8 mouse cellular contexts compared by ENCODE assay signal in the genomic region with DNA sequence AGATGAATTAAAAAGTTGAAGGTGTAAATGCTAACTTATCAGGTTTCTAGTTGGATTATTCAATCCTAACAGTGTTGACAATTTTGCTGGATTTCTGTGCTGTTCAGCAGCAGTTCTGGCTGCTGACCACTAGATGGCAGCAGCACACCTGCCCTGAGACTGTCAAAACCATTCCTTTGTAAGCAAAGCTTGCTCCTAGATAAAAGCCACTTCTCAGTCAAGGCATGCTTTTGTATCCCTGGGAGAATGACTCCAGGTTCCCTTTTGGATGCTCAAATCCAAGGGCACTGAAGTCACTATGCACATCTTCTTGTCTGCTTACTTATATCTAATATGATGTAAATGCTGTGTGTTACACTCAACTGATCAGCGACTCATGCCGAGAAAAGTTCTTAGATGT. TPM values are rescaled to one million over a fixed set of nuclear protein-coding genes. Genes with fewer than 3 reads are reported as not detected.
DNase-seq lines count a peak whose midpoint lies in the region; ATAC-seq lines count a peak whose summit lies in the region.

No protein-coding gene starts in this region.

- peak; percentile 58; the same call in 1 of the 2 replicates for ATAC-seq in hindbrain, embryonic 12.5 days (ENCODE audit: low FRiP score)
- peak; percentile 66; the same call in 1 of the 2 replicates for ATAC-seq in midbrain, embryonic 14.5 days (ENCODE audit: low FRiP score, low TSS enrichment)

- WGBS in hindbrain, embryonic 12.5 days, result 98% methylated on average over 2 of the region's 2 CpGs
- 86% methylated on average over 2 of the region's 2 CpGs for WGBS in midbrain, embryonic 14.5 days

- no peaks in the 10 kb centered on the region for H3K27me3 ChIP-seq in hindbrain, embryonic 12.5 days
- no peaks in the 10 kb centered on the region for H3K27me3 ChIP-seq in midbrain, embryonic 14.5 days (ENCODE audit: control insufficient read depth, insufficient read depth, low read length)

- DNase-seq in right cerebral cortex, adult 2 months (ENCODE audit: low spot score in 2 of 2), result peak; percentile 58 to 59
- no peak for DNase-seq in right cerebral cortex, postnatal 14 days
- DNase-seq in adrenal gland, adult 2 months, result peak; percentile 27
- peak; percentile 75 for DNase-seq in embryo, embryonic 10.5 days (ENCODE audit: low spot score)
- peak; percentile 30 for DNase-seq in left cerebral cortex, postnatal 4 days
- peak; percentile 86 for DNase-seq in midbrain, embryonic 14.5 days
- DNase-seq in thymus, postnatal 14 days, result peak; percentile 29

- H3K9ac ChIP-seq in hindbrain, embryonic 12.5 days, result no peak overlapping the region
- H3K9ac ChIP-seq in midbrain, embryonic 14.5 days (replicated peaks; ENCODE audit: low read length), result no peak overlapping the region

- intact Hi-C loops in left cerebral cortex, postnatal 4 days (cut with DNase I), result no loop called here

- H3K36me3 ChIP-seq in hindbrain, embryonic 12.5 days, result peaks cover 81% of the 10 kb centered on the region
- peaks cover 83% of the 10 kb centered on the region for H3K36me3 ChIP-seq in midbrain, embryonic 14.5 days (ENCODE audit: control insufficient read depth, insufficient read depth, low read length)

- H3K9me3 ChIP-seq in hindbrain, embryonic 12.5 days (replicated peaks), result no peaks in the 10 kb centered on the region
- H3K9me3 ChIP-seq in midbrain, embryonic 14.5 days (ENCODE audit: control insufficient read depth, low read length), result no peaks in the 10 kb centered on the region

- H3K4me2 ChIP-seq in hindbrain, embryonic 12.5 days (replicated peaks), result no peak overlapping the region
- no peak overlapping the region for H3K4me2 ChIP-seq in midbrain, embryonic 14.5 days (ENCODE audit: low read length)

- no peak overlapping the region for H3K27ac ChIP-seq in hindbrain, embryonic 12.5 days
- no peak overlapping the region for H3K27ac ChIP-seq in midbrain, embryonic 14.5 days (replicated peaks; ENCODE audit: low read depth, low read length)

- no peak overlapping the region for H3K4me3 ChIP-seq in hindbrain, embryonic 12.5 days
- no peak overlapping the region for H3K4me3 ChIP-seq in midbrain, embryonic 14.5 days (replicated peaks; ENCODE audit: low read depth, low read length)

- H3K4me1 ChIP-seq in hindbrain, embryonic 12.5 days, result no peaks in the 10 kb centered on the region
- no peaks in the 10 kb centered on the region for H3K4me1 ChIP-seq in midbrain, embryonic 14.5 days (ENCODE audit: control insufficient read depth, insufficient read depth, low read length)

RNA-seq across cellular contexts. Expression of gene Lmbrd2, which starts 20.3 kb away (rescaled TPM):
- total RNA-seq in adrenal gland, adult 2 months (2021), result 10 to 100 TPM; 24.8 to 27.5 TPM
- 5.1 and 10.0 TPM in 2 replicates for polyA plus RNA-seq in adrenal gland, adult 2 months (2012; rRNA removed)
- polyA plus RNA-seq in hindbrain, embryonic 12.5 days (2016; fragmentation: Nextera tagmentation; extraction: Ambion mirVana), result 3.0 and 3.4 TPM in 2 replicates
- total RNA-seq in left cerebral cortex, postnatal 4 days (2021), result 10 to 100 TPM; 52.2 to 52.6 TPM
- polyA plus RNA-seq in midbrain, embryonic 14.5 days (2014; fragmentation: Nextera tagmentation; extraction: Ambion mirVana), result 9.0 and 15.2 TPM in 2 replicates

RNA-seq across cellular contexts. Expression of gene Skp2, which starts 35.1 kb away (rescaled TPM):
- total RNA-seq in adrenal gland, adult 2 months (2021), result 1 to 10 TPM; 2.3 to 3.2 TPM
- 0.57 and 0.89 TPM in 2 replicates for polyA plus RNA-seq in adrenal gland, adult 2 months (2012; rRNA removed)
- 71.7 and 74.7 TPM in 2 replicates for polyA plus RNA-seq in hindbrain, embryonic 12.5 days (2016; fragmentation: Nextera tagmentation; extraction: Ambion mirVana)
- total RNA-seq in left cerebral cortex, postnatal 4 days (2021), result 10 to 100 TPM in 1 of 2 experiments, 1 to 10 TPM in 1; 9.6 to 11.8 TPM
- polyA plus RNA-seq in midbrain, embryonic 14.5 days (2014; fragmentation: Nextera tagmentation; extraction: Ambion mirVana), result 17.7 and 26.8 TPM in 2 replicates

RNA-seq across cellular contexts. Expression of gene Nadk2, which starts 49.0 kb away (rescaled TPM):
- total RNA-seq in adrenal gland, adult 2 months (2021), result 10 to 100 TPM; 56.3 to 57.9 TPM
- polyA plus RNA-seq in adrenal gland, adult 2 months (2012; rRNA removed), result 13.7 and 17.3 TPM in 2 replicates
- polyA plus RNA-seq in hindbrain, embryonic 12.5 days (2016; fragmentation: Nextera tagmentation; extraction: Ambion mirVana), result 39.0 and 43.1 TPM in 2 replicates
- total RNA-seq in left cerebral cortex, postnatal 4 days (2021), result 10 to 100 TPM; 28.1 TPM
- polyA plus RNA-seq in midbrain, embryonic 14.5 days (2014; fragmentation: Nextera tagmentation; extraction: Ambion mirVana), result 30.0 and 36.0 TPM in 2 replicates
